Mouse (Mus musculus): ENCODE measurements around the gene Myo9a. TPM values are rescaled to one million over a fixed set of nuclear protein-coding genes. Genes with fewer than 3 reads are reported as not detected.
A peak's percentile ranks its signal among the peaks of the same experiment; 100 is the strongest.

The Myo9a gene
- 10 to 100 TPM; 12.6 to 14.8 TPM for total RNA-seq (2021)

DNA sequence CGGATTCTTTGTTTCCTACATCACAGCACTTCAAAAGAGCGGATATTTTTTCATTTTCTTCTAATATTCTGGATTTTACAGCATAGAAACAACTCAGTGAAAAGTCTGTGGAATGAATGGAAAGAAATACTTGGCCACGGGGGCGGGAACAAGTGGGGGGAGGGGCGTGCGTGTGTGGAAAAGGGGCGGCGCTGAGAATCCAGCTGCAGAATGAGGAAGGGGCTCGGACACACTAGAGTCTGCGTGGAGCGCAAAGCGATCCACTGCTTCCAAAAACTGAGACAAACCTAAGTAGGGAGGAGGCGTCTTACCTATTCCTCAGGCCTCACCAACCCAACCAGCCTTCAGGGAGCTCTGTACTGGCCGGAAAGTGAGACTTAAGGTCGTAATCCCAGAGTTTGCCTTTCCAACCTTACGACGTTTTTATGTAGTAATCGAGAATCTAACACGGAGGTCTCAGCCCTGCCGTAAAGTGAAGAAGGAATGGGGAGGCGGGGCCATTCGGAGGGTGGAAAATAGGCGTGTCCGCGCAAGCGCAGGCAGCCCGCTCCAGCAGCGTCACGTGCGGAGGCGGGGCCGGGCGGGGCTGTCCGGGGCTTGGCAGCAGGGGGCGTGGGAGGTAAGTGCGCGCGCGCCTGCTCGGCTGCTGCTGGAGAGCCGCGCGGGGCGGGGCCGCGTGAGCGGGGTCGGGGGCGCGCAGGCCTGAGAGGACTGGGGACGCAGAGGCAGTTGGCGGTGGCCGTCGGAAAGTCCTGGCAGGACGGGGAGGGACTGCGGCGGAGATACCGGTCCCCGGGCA lies at the start of gene Myo9a, which contains the start of gene Senp8:
TSS of gene Myo9a (plus strand) at position 630 of the 799 bp plus-strand sequence.
TSS of gene Senp8 (minus strand) at position 444 of the 799 bp plus-strand sequence.
- intact Hi-C loops (cut with DNase I): loop anchor here (5.0 to 10.0 kb wide), 2 partner anchors 93 to 456 kb away; partner anchors contain the start of genes Adpgk and Pkm
- peak; percentile 99 to 100 for DNase-seq

DNA sequence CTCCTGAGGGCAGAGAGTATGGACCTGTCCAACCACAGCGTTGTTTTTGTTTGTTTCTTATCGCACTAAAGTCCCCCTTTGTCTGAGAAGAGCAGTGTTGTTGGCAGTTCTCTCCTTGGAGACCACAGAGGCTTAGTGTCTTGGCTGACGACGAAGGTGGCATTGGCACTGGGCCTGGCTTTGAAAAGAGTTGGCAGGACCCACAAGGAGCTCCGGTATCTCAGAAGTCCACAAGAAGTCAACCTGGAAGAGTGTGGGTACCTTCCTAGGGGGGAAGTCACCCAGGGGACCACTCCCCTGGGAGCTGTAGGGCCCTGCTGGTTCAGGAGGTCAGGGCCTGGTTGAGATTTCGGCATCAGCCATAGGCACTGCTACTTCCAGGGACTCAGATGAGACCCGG lies 49.6 kb upstream of the Myo9a start:
- intact Hi-C loops (cut with DNase I): no loop called here
- no peak for DNase-seq

DNA sequence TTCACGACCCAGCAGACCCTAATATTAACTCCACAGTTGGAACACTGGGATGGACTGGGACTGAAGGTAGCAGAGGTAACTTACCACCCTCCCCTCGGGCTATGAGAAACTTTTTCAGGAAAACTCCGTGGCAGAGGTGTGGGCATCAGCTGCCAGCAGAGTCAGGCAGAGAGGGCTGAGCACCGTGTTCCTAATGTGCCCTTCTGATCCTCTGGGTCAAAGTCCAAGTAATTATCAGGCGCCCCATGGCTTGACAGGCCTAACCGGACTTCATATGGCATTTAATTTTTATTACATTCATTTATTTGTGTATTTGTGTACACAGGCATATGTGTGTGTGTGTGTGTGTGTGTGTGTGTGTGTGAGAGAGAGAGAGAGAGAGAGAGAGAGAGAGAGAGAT lies 47.6 kb upstream of the Myo9a start:
- DNase-seq: no peak
- intact Hi-C loops (cut with DNase I): no loop called here

DNA sequence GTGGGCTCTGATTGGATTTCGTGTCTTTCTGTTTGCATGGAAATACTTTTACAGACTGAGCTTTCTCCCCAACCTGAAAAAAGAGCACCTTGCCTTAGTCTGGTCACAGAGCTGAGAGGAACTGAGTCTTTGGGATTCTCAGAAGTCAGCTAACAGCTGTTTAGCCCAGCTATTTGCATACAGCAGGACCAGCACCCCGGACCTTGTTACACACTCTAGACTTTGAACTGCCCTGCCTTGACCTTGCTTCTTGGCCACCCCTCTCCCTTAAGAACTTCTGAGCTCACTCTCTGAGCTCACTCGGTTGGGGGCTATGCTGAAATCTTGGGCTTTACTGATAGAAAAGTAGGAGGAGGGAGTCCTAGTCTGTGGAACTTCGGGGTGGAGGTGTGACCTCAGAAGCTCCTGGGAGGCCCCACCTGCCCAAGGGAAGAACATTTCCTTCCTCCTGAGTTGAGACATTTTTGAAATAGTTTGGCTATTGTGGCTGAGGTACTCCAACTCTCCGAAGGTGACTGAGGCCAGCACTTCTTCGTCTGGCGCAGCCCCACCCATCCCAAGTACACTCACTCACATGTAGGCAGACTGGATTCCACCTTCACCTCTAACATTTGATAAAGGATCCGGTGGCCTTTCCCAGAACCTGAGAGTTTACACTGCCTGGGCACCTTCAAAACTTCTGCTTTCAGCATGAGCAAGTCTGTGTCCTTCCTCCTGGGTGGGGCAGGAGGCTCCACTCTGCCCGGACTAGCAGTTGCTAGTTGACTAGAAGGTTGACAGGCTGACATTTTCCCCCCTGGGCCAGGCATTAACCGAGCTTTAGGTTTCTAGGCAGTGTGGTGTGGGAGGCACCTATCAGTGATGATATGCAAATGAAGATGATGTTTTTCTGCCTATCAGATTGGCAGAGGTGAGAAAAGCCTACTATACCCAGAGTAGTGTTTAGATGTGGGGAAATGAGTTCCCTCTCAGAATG lies 43.6 kb upstream of the Myo9a start:
- intact Hi-C loops (cut with DNase I): no loop called here
- DNase-seq: no peak

DNA sequence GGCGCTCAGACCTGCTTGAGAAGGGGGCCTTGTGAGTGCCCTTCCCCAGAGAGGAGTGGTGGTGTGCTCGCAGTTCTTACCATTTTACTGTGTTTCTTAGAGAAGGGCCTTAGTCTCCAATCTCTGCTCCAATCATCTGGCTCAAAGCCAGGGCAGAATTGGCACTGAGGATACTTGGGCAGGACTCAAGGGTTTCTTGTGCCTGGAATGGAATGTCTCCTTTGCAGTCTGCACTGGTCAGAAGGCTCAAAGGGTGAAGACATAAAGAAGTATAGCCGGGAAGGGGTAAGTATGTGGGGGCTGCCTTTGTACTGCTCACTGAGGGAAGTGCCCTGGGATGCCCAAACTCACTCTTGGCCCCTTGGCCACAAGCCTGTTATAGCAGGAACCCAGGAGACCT lies 41.5 kb upstream of the Myo9a start:
- intact Hi-C loops (cut with DNase I): no loop called here
- no peak for DNase-seq

DNA sequence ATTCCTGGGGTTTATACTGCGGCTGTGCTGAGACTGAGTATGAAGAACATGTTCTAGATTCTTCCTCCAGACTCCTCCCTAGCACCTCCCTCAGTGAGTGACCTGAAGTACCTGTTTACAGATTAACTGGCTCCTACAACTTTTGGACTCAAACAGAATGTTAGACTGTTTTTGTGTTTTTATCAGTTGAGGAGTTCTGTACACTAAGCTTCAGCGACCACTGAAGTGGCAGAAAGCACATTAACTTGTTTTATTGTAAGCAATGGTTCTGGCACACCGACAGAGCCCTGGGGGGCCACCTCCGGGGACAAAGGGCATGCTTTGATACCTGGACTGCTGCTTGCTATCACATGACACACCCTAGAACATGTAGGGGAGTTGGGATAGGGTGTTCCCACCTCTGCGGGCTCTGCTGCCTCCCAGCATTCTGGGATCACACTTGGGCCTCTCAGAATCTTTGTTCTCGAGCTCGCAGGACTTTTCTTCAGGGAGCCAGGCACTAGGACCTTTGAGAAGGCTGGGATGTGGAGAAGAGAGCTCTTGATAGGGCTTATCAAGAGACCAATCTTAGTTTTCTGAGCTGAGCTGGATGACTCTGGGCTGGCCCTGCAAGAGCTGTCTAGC lies 34.3 kb upstream of the Myo9a start:
- intact Hi-C loops (cut with DNase I): no loop called here
- DNase-seq: no peak

DNA sequence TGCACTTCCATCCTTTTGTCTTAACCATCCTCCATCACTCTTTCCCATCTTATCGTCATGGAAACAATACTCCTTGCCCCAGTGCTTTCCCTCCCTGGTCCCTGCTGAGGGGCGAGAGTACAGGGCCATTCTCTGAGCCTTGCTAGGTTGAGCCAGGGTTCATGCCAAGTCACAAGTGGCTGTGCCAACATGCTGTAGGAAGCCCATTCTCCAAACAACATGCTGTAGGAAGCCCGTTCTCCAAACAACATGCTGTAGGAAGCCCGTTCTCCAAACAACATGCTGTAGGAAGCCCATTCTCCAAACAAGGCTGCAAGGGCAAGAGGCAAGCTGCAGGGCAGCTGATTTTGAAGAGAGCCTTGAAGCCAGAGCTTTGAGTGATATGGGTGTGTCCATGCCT lies 32.5 kb upstream of the Myo9a start:
- intact Hi-C loops (cut with DNase I): no loop called here
- no peak for DNase-seq

DNA sequence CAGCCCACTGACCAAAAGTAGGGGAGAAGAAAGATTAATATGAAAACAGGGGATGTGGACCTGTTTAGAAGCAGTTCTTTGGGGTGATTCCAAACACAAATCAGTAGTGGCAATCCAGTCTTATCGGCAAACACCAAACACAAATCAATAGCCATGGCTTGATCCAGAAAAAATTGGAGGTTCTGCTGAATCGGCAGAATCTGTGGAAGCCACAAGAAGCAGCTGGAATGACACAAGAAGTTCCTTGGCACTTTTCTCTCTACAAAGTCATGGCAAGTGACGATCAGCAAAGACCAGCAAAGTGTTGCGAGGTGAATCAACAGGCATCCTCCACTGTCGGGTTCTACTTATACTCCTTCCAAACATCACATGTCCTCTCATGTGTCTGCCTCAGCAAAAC lies 29.6 kb upstream of the Myo9a start:
- intact Hi-C loops (cut with DNase I): loop anchor here (5.0 kb wide), 1 partner anchor 91 kb away; no protein-coding TSS in a partner anchor
- no peak for DNase-seq

DNA sequence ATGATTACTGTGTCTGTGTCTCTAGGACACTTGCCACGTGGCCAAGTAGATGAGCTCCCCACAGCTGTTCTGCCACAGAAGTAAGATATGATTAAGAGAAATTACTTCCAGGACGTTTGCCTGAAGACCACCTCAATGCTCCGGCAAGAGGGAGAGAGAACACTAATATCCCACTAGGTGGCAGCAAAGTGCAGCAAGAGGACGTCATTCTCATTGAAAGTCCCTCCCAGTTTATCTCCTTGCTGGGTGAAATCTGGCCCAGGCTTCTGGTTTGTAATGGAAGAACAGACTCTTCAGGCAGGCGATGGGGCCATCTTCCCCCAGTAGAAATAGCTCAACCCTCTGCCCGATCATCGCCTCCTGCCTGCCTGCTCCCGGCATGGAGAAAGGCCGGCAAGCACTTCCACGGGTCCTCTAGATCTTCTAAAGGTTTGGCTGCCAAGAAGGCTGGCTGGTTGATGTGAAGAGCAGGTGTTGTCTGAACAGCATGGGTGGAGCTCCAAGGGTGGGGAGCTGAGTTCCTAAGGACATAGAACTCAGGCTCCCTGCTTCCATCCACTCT lies 27.5 kb upstream of the Myo9a start:
- peak; percentile 68 to 74 for DNase-seq
- intact Hi-C loops (cut with DNase I): loop anchor here (1.0 to 5.0 kb wide), 4 partner anchors 37 to 246 kb away; no protein-coding TSS in a partner anchor

DNA sequence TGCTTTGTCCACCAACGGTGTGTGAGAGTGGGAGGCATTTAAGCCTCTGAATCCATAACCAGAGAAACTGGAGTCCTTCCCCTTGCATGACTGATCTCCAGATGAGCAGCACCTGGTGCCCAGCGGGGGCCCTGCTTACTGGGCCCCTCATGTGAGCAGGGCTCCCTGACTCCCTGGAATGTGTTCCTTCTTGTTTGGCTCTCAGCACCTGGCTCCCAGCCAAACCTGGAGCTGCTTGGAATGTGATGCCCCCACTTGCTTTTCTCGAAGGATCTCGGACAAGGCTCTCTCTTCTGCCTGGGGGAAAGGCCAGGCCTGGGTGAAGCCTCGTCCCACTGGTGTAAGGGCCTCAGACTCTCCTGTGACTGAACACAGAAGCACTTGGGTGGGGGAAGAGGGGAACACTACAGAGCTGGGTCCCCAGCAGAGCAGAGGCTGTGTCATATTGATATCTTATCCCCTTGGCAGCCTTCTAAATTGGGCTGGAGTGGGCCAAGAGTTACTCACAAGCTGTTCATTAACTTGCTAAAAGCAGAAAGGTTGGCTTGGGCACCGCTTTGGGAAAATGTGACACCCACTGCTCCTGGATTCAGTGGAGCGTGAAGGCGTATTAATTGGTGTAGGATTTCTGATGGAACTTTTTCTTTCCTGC lies 26.8 kb upstream of the Myo9a start:
- peak; percentile 8 to 22 for DNase-seq
- intact Hi-C loops (cut with DNase I): loop anchor here (1.0 to 5.0 kb wide), 4 partner anchors 36 to 245 kb away; no protein-coding TSS in a partner anchor

DNA sequence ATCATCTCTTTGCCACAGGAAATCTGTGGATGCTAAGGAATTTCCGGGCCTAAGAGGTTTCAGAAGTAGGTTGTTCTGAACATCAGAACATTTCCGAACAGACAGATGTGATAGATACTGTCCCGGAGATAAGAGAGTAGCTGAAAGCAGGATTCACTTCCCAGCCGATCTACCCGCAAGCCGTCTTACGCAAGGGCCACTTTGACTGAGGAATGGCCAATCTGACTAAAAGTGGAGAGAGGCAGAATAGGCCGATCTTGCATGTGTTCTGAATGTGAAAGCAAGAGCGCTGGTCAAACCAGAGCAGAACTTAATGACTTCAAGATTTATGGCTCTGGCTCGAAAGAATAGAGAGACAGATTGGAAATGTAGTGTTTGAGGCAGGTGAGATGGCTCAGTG lies 25.2 kb upstream of the Myo9a start:
- no peak for DNase-seq
- intact Hi-C loops (cut with DNase I): no loop called here

DNA sequence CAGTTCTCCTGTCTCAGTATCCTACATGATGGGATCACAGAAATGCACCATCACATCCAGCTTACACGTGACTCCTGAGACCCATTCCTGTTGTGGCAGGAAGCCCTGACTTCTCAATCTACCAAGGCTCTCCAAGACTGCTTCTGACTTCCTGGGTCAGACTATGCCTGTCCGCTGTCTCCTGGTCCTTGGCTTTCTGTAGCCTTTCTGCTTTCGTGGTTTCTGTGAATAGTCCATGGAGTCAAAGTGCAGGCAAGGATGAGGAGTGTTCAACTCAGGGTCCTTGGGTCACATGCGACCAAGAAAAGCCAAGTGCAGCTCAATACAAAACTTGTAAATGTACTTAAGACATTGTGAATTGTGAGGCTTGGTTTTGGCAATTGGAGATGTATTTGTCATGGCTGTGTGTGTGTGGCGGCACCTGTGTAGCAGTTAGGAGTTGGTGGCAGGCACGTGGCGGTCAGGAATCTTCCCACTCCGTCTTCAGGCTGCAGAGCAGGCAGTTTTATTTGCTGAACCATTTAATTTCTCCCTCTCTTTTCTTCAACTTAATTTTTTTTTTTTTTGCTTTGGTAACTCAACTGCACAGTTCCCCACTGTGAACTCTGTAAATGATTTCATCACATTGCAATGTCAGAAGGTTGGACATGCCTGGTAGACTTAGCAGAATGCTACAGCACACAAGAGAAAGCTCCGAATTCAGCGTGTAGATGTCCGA lies 23.0 kb upstream of the Myo9a start:
- DNase-seq: no peak
- intact Hi-C loops (cut with DNase I): no loop called here

DNA sequence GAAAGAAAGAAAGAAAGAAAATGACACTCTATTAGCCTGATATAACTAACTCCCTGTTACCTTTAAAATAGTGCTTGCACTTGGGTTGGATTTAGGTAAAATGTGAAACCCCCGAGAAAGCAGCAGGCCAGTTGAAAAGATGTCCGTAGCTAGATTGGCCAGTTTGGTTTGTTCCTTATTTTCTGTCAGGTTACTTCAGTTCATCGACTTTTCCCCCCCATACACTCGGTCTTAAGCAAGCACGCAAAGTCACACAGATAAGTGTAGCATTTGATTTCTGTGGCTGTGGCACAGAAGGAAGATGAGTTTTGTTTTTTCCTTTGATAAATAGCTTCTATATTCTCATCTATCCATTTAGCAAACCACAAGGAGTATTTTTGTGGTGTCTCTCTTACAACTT lies 19.6 kb upstream of the Myo9a start:
- no peak for DNase-seq
- intact Hi-C loops (cut with DNase I): no loop called here

DNA sequence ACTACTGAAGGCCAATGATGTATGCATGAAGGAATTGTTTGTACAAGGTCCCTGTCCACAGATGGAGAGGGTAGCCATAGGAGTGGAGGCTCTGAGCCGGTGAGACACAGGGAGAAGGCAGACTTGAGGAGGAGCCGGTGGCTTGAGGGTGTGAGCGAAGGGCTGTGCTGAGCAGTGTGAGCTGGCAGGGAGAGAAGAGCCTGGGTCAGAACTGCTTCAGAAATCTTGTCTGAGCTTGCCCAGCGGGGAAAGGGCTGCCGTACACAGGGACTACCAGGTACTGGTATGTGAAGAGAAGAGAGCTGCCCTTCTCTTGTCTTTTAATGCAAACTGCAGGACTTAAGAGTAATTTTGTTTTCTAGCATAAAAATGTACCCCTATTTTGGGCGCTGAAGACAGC lies 17.6 kb upstream of the Myo9a start:
- intact Hi-C loops (cut with DNase I): no loop called here
- no peak for DNase-seq

DNA sequence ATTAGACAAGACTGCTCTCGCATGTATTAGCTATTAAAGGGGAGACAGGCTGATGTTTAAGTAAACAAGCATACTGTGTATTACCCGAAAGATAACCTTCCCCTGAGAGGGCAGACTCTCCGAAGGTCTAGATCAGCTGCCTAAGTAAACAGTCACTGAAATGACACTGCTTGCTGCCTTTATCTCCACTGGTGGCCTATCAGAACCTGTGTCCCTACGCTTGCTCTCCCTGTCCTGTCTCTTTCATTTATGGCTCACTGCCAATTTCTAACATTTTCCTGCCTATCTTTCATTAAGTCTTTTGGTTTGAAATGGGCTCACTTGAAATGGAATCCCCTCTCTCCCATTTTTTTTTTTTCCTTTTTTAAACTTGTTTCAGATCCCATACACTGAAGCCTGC lies 15.3 kb upstream of the Myo9a start:
- DNase-seq: no peak
- intact Hi-C loops (cut with DNase I): no loop called here

DNA sequence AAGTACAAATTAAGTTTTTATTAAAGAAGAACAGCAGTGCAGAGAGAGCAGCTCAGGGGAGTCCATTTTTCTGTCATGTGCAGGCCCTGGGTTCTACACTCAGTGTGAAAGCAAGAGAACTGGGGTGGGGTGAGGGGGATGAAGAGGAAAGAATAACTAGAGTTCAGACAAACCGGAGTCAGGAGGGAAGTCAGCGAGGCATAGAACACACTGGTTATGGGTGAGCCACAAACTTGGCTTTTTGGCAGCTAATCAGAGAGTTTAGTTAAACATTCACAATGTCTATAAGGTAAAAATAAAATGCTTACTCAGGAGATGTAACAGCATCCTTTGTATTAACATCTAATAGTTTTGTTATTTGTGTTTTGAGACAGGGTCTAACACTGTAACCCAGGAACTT lies 10.1 kb upstream of the Myo9a start:
- no peak for DNase-seq
- intact Hi-C loops (cut with DNase I): no loop called here

DNA sequence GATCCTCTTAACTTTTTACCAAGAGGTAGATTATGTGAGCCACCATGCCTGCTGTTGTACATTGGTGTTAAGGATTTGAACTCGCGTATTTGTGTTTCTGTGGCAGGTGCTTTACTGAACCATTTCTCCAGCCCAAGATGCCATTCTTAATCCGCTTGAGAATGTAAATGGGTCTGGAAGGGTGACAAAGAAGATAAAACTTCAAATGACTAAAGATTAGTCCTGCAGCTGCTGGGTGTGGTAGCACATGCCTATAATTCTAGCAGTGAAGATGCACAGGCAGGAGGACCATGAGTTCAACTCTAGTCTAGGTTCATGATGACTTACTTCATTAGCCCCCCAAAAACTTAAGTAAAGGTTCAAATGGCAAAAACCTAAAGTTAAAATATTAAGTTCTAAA lies 6.8 kb upstream of the Myo9a start:
- intact Hi-C loops (cut with DNase I): no loop called here
- DNase-seq: no peak

DNA sequence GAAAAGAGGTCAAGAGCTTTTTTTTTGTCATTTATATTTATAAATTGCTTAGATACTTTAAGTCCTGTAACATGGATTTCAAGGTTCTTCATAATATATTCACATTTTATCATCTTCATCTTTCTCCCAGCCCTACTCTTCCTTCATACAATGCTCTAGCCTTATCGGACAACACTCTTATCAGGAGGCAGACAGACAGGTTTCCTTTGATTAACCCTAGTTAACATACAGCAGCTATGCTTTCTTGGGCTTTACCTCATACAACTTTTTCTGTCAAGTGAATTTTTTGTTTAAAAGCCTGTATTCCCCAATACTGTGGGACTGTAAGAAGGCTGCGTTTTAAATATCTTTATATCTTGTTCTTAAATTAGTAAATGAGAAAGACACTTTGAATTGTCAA lies 2.3 kb upstream of the Myo9a start:
- intact Hi-C loops (cut with DNase I): no loop called here
- DNase-seq: no peak

DNA sequence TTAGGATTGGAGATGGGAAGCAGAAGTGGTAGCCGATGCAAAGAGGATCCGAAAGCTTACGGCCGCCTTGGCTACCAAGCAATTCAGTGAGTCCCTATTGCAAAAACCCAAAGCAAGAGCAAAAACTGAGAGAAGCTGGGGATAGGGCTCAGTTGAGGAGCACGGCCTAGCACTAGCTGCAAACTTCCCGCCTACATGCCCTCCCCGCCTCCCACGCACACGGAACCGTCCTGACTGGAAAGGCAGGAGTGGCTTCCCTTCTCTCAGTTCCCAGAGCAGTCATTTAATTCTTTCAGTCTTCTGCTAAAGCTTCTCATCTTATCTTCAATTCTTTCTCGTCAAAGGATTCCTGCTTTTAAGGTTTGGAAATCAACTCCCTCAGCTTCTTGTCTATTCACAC lies 1.7 kb upstream of the Myo9a start:
- intact Hi-C loops (cut with DNase I): no loop called here
- DNase-seq: peak in 1 of 2 experiments; percentile 18
